Mouse (Mus musculus) adrenal gland, postnatal 36 days (tissue): ENCODE results near the gene Dpagt1. TPM values are rescaled to one million over a fixed set of nuclear protein-coding genes. Genes with fewer than 3 reads are reported as not detected.
"Not testable (repeated sequence)": the region's sequence is repeated elsewhere in the genome, so short reads cannot be mapped to it uniquely, and the experiment has no call there.

Source experiments
- DNase-seq, 2 experiments: peaks; one replicate each; pipeline ENCODE4 v3.0.0; 2021; ENCODE audit warnings: mixed read lengths in 1 of 2
- total RNA-seq, 2 experiments: library from RNA; stranded (reverse); gene quantifications; 2 replicates each; pipeline ENCODE4 v1.2.3; 2021

Gene Dpagt1
- total RNA-seq, 2 experiments from 2014 or later: 25.3 to 32.7 TPM

- peak; percentile 45 to 55 for DNase-seq
These were observed 7.6 kb upstream of the Dpagt1 start for GRCm38 (mm10) chr9:44318076-44318825.

DNA sequence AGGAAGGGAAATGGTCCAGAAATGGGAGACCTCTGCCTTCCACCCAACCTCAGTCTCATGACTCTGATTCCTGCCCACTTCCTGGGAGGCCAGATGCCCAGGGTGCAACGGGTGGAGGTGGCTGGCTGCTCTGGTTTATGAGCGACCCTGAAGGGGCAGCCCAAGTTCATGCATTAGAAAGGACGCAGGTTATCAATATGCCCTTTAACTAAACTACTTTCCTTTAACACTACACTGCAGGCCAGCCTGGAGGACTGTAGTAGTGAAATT, 7.1 kb upstream of the Dpagt1 start:
- DNase-seq: no peak

GRCm38 (mm10) chr9:44319105-44319886, 6.5 kb upstream of the Dpagt1 start:
- peak; percentile 34 to 61 for DNase-seq

DNA sequence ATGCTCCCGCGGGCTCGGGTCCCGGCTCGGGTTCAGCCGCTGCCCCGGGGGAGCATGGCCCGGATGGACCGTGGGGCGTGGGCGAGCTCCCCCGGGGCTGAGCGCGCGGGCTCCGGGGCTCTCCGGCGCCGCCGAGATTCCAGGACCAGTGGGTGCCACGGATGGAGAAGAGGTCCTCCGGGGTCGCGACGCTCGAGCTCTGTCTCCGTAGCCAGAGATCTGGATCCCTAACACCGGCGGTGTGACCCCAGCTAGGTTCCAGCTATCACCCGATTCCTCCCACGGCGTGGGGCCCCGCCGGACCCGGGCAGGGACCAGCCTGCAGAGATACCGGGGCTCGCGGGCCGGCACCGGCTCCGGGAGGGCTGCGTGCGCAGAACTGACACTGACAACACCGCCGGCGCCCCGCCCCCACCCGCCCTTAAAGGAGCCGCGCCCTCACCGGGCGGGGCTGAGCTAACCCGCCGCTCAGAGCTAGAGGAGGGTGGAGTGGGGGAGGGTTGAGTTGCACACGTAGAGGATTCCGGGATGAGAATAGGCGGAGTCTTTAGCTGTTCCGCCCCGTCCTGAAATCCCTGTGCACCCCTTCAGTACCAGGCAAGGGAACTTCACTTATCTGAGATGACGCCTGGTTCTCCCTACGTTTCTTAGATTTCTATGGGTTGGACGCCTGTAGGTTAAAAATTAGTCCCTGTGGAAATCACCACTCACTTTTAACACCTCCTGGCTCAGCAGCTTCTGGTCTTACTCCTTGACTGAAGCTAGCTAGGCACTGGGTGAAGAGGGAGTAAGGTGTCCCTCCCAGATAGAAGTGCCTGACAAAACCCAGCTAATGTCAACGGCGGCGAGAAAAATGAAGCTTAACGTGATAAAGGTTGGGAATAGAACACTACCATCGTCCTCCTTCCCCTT, 5.7 kb upstream of the Dpagt1 start, which contains the start of gene C2cd2l:
C2cd2l (minus strand) TSS at position 399 of the 912 bp plus-strand sequence.
- peak; percentile 91 to 96 for DNase-seq

DNA sequence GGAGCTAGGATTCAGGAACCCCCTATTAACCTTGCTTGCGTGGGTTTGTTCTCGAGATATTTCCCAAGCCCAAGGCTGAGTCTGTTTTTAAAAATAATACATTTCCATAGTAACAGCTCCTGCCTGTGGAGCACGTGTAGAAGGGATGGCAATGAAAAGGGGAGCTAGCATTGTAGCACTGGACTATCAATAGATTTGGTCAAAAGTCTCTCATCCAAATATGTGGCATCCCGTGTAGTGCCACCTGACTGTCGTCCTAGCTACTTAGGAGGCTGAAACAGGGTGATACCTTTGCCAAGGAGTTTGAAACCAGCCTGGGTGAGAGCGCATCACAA, 5.1 kb upstream of the Dpagt1 start:
- no peak for DNase-seq

GRCm38 (mm10) chr9:44323656-44324055, 2.2 kb upstream of the Dpagt1 start:
- DNase-seq: not testable (repeated sequence)

DNA sequence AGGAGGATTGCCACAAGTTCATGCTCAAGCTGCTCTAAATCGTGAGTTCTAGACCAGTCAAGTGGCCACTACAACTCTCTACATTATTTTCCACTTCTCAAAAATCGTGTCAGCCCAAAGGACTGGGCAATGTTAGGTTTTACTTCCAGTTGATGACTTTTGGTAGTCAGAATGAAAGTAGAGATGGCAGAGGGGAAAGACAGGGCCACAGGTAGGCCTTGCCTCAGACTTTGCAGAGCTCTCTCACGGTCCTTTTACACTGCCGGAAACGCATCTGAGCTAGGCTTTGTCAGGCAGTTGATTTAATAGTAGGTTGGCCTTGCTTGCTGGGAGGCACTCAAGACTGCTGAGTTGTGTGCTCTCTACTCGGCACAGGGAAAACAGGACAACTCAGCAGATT, 1.7 kb upstream of the Dpagt1 start:
- DNase-seq: peak; percentile 48 to 53

- not testable (repeated sequence) for DNase-seq
These were observed 619 bp upstream of the Dpagt1 start for GRCm38 (mm10) chr9:44325032-44325767.

DNA sequence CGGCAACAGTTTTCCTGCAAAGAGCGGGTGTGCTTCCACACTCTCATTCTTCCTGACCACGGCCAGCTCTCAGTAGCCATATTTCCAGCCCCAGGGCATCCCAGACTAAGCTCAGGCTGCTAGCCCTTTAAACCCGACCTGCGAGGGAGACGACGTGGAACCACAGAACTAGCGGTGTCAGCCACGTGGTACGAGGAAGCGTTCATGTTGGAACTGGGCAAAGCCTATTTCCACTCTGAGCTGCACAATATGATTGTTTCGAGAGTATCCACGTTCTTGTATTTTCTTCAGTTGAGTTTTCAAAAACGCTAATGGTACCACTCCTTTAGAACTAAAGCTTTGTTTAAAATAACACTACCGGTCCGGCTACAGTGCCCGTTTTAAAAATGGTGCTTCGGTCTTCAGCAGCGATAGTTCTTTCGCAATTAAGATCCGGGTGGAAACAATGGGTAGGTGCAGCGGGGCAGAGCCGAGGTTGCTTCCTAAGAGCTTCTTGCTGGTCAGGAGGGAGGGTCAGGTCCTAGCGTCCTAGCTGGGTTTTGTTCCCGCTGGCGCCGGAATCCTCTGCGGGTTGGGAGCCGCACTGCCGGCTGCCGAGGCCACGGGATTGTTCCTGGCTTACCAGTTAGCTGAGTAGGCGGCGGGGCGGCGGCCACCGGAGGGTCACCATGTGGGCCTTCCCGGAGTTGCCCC, 698 bp downstream of the Dpagt1 start:
- peak; percentile 88 to 90 for DNase-seq

- peak; percentile 45 to 46 for DNase-seq
These were observed 1.4 kb downstream of the Dpagt1 start for GRCm38 (mm10) chr9:44327064-44327711.

- DNase-seq: no peak
These were observed 2.1 kb downstream of the Dpagt1 start for GRCm38 (mm10) chr9:44327926-44328325.

DNA sequence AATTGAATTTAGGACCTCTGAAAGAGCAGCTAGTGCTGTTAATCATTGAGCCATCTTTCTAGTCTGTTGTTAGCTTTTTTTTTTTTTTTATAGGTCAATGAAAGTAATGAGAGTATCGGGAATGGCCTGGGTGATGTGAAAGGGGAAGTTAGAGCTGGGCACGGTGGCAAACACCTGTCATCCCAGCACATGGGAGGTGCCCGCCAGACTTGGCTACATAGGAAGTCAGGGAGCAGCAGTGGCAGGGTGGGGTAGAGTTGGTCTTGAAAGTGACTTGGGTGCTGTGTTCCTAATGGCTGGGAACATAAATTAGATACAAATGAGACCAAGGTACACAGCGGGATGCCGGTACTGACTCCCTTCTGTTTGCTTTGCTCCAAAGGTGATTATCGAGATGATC, 4.9 kb downstream of the Dpagt1 start:
- no peak for DNase-seq

GRCm38 (mm10) chr9:44332918-44333638, 7.3 kb downstream of the Dpagt1 start:
- no peak for DNase-seq

GRCm38 (mm10) chr9:44334396-44335330, 8.8 kb downstream of the Dpagt1 start, which contains the start of gene H2afx:
TSS of gene H2afx (plus strand) at chr9:44334694.
- peak; percentile 96 to 97 for DNase-seq

DNA sequence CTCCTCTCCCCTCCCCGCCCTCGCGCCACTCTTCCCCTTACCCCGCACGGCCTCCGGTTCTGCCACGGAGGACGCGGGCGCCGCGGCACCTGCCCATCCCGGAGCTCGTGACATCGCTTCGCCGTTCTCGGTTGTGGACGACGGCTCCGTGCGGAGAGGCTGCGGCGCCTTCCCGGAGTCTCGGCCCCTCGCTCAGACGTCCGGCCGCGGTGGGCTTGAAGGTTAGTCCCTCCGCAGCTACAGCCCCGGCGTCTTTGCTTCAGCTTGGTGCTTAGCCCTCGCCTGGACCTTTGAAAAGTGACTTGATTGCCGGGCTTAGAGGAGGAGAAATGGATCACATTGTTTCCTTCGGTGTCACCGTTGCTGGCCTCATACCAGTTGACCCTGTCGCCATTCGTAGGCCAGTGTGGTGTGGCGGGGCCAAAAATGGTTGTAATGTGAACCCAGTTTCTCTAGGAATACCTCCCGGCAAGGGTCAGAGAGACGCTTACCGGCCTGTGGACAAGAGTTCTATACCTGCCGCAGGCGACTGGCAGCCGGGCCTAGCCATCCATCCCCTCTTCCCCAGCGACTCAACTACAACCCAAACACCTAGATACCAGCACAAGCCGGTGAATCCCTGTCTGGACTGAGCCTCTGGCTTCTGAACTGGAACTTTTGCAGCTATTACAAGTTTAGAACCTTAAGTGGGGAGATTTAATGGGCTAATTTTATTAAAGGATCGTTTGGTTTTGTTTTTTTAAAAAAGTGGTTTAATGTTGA, 9.7 kb downstream of the Dpagt1 start:
- DNase-seq: peak; percentile 54 to 56

- DNase-seq: no peak
These were observed 10.2 kb downstream of the Dpagt1 start for GRCm38 (mm10) chr9:44336093-44336406.

GRCm38 (mm10) chr9:44336513-44336912, 10.7 kb downstream of the Dpagt1 start:
- not testable (repeated sequence) for DNase-seq

- DNase-seq: no peak
These were observed 11.1 kb downstream of the Dpagt1 start for GRCm38 (mm10) chr9:44336964-44337363.
